Mouse (Mus musculus) brain, embryonic 14.5 days (tissue): ENCODE results near the gene Efcc1.

Experiments used
- CTCF ChIP-seq: fragments of 200-500 bp; IDR thresholded peaks from 2 replicates; pipeline ENCODE4 v1.5.1; 2012; ENCODE audit warnings: inconsistent platforms, mild to moderate bottlenecking, moderate library complexity, borderline replicate concordance; ENCODE audit not compliant: insufficient read depth, insufficient read length; ENCODE audit errors: extremely low read depth
- POLR2A ChIP-seq: fragments of 200-500 bp; IDR thresholded peaks from 2 replicates; pipeline ENCODE4 v1.6.1; 2012; ENCODE audit warnings: mild to moderate bottlenecking, inconsistent platforms, borderline replicate concordance; ENCODE audit not compliant: poor library complexity, insufficient read depth, insufficient read length, severe bottlenecking; ENCODE audit errors: extremely low read depth

GRCm38 (mm10) chr6:87725267-87725912 is 5.3 kb upstream of the Efcc1 start:
- TF ChIP-seq CTCF (no peak), POLR2A (no peak)
